Mouse (Mus musculus): ENCODE results near the gene Gm20604.

- TF ChIP-seq CTCF (IDR thresholded peaks at IDR 0.05; ENCODE audit: low read depth, low read length) = no peak
- no peak for TF ChIP-seq GATA1 (IDR thresholded peaks at IDR 0.05; ENCODE audit: borderline replicate concordance, low read length)
- TF ChIP-seq GATA2 (IDR thresholded peaks at IDR 0.05; ENCODE audit: borderline replicate concordance, low read depth, low read length) = no peak
- TF ChIP-seq TAL1 (conservative IDR thresholded peaks at IDR 0.05; ENCODE audit: low read depth, low read length) = no peak
Measured at GRCm38 (mm10) chr12:102698089-102698684, 60.3 kb downstream of the Gm20604 start.

Measured in G1E (cell line).